Mouse (Mus musculus) gastrocnemius, adult 2 months (tissue): ENCODE results near the gene Stoml1. TPM values are rescaled to one million over a fixed set of nuclear protein-coding genes. Genes with fewer than 3 reads are reported as not detected.
A peak's percentile ranks its signal among the peaks of the same experiment; 100 is the strongest.
"Not testable (repeated sequence)": the region's sequence is repeated elsewhere in the genome, so short reads cannot be mapped to it uniquely, and the experiment has no call there.

Experiments used
- DNase-seq: peaks from one replicate; pipeline ENCODE4 v3.0.0; 2022
- H3K27ac ChIP-seq: fragments of 200-600 bp; 2 replicates; pipeline ENCODE4 v1.8.1; 2022; ENCODE audit warnings: mild to moderate bottlenecking
- H3K4me3 ChIP-seq: fragments of 200-600 bp; 2 replicates; pipeline ENCODE4 v1.8.1; 2022; ENCODE audit warnings: mild to moderate bottlenecking, moderate library complexity
- CTCF ChIP-seq: fragments of 200-600 bp; IDR thresholded peaks from 2 replicates; pipeline ENCODE4 v1.8.1; 2022; ENCODE audit warnings: antibody characterized with exemption, mild to moderate bottlenecking, moderate library complexity
- intact Hi-C: fragments of 180-260 bp; cut with DNase I; formaldehyde crosslinking; loops from one replicate; pipeline ENCODE4 v1.15.1; 2025
- total RNA-seq, 2 experiments: library from RNA; stranded (reverse); gene quantifications; 2 replicates each; pipeline ENCODE4 v1.2.3; 2021

The Stoml1 gene
- total RNA-seq, 2 experiments from 2014 or later = 6.8 to 7.3 TPM

- peak overlapping the region; percentile 68 for H3K4me3 ChIP-seq
- H3K27ac ChIP-seq = peak overlapping the region; percentile 82
- DNase-seq = peak; percentile 86
- intact Hi-C loops = loop anchor here (2.0 kb wide), 1 partner anchor 34 kb away; no protein-coding TSS in a partner anchor
- TF ChIP-seq CTCF = peak; percentile 78
These were observed 5.8 kb upstream of the Stoml1 start for GRCm38 (mm10) chr9:58247064-58247759.

- H3K4me3 ChIP-seq = peak overlapping the region; percentile 75
- intact Hi-C loops = no loop called here
- DNase-seq = no peak
- peak overlapping the region; percentile 93 for H3K27ac ChIP-seq
- TF ChIP-seq CTCF = no peak
These were observed 4.1 kb upstream of the Stoml1 start for GRCm38 (mm10) chr9:58248746-58249413.

GRCm38 (mm10) chr9:58249592-58250192, 3.3 kb upstream of the Stoml1 start, which contains the start of gene Pml:
Gene Pml (minus strand): TSS chr9:58249786.
- peak within 1 kb of the TSS; percentile 75 for H3K4me3 ChIP-seq
- intact Hi-C loops = no loop called here
- peak; percentile 26; the same call in 1 of the 2 replicates for TF ChIP-seq CTCF

GRCm38 (mm10) chr9:58250322-58250721, 2.6 kb upstream of the Stoml1 start:
- intact Hi-C loops = no loop called here
- TF ChIP-seq CTCF = no peak
- Histone ChIP-seq H3K4me3 (peak overlapping the region; percentile 75), H3K27ac (peak overlapping the region; percentile 93)
- DNase-seq = no peak

More at GRCm38 (mm10) chr9:58249592-58250192, 3.3 kb upstream of the Stoml1 start, which contains the start of gene Pml:
- peak within 1 kb of the TSS; percentile 93 for H3K27ac ChIP-seq
- DNase-seq = peak; percentile 83

- H3K27ac ChIP-seq = peak overlapping the region; percentile 93; the same call in 1 of the 2 replicates
- intact Hi-C loops, DNase-seq, H3K4me3 ChIP-seq: not testable (repeated sequence)
These were observed 2.2 kb upstream of the Stoml1 start for GRCm38 (mm10) chr9:58250730-58251129.

- Histone ChIP-seq H3K4me3 (peak overlapping the region; percentile 91), H3K27ac (peak overlapping the region; percentile 89)
- DNase-seq, intact Hi-C loops: not testable (repeated sequence)
These were observed 800 bp downstream of the Stoml1 start for GRCm38 (mm10) chr9:58253805-58254122.

GRCm38 (mm10) chr9:58255105-58255504, 2.1 kb downstream of the Stoml1 start:
- no peak for DNase-seq
- intact Hi-C loops = no loop called here
- Histone ChIP-seq H3K4me3 (no peak overlapping the region), H3K27ac (no peak overlapping the region)
- TF ChIP-seq CTCF = no peak

GRCm38 (mm10) chr9:58255704-58256685, 3.0 kb downstream of the Stoml1 start:
- Histone ChIP-seq H3K27ac (no peak overlapping the region), H3K4me3 (no peak overlapping the region)
- no peak for TF ChIP-seq CTCF
- DNase-seq = no peak
- intact Hi-C loops = no loop called here

GRCm38 (mm10) chr9:58262507-58262906, 9.5 kb downstream of the Stoml1 start:
- Histone ChIP-seq H3K4me3 (no peak overlapping the region), H3K27ac (no peak overlapping the region)
- no peak for TF ChIP-seq CTCF
- no peak for DNase-seq
- intact Hi-C loops = no loop called here

- intact Hi-C loops = loop anchor here (5.0 kb wide), 1 partner anchor 38 kb away; no protein-coding TSS in a partner anchor
- H3K27ac ChIP-seq = no peak overlapping the region
- DNase-seq = no peak
- TF ChIP-seq CTCF = no peak
- no peak overlapping the region for H3K4me3 ChIP-seq
These were observed 12.4 kb downstream of the Stoml1 start for GRCm38 (mm10) chr9:58265368-58265767.

GRCm38 (mm10) chr9:58266571-58267011, 13.6 kb downstream of the Stoml1 start:
- peak overlapping the region; percentile 59 for H3K27ac ChIP-seq
- no peak for TF ChIP-seq CTCF
- H3K4me3 ChIP-seq = no peak overlapping the region
- intact Hi-C loops = loop anchor here (5.0 kb wide), 1 partner anchor 39 kb away; no protein-coding TSS in a partner anchor
- DNase-seq = no peak

GRCm38 (mm10) chr9:58267046-58267445, 14.1 kb downstream of the Stoml1 start:
- intact Hi-C loops = loop anchor here (5.0 kb wide), 1 partner anchor 40 kb away; no protein-coding TSS in a partner anchor
- H3K4me3 ChIP-seq = no peak overlapping the region
- H3K27ac ChIP-seq = peak overlapping the region; percentile 59
- DNase-seq = no peak
- TF ChIP-seq CTCF = no peak
